Mouse (Mus musculus): ENCODE results near the gene Abcc12.

DNA sequence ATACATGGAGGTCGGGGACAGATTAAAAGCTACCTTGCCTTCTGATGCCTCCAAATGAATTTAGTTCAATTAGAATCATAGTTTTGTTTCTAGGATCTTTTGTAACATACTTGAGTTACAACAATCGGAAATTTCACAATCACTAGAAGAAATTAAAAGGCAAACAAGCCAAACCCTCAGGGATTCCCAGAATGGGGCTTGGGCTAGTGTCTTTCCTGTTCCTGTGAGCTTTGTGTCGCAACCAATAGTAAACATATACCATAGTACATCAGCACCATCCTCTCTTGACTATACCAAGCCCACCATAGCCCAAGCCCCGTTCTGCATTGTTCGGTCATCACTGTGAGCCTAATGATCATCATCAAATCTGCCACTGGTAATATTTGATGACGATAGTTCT, 18.8 kb upstream of the Abcc12 start:
- TF ChIP-seq GATA1 (IDR thresholded peaks at IDR 0.05; ENCODE audit: borderline replicate concordance, low read length): no peak
- TF ChIP-seq CTCF (IDR thresholded peaks at IDR 0.05; ENCODE audit: low read depth, low read length): no peak
- TF ChIP-seq POLR2AphosphoS5 (IDR thresholded peaks at IDR 0.05; ENCODE audit: insufficient replicate concordance, low read depth, low read length): no peak
- TF ChIP-seq TAL1 (conservative IDR thresholded peaks at IDR 0.05; ENCODE audit: low read depth, low read length): no peak
